Mouse (Mus musculus) heart, embryonic 13.5 days (tissue): Measurements from ENCODE around the gene Rxfp1. TPM values are rescaled to one million over a fixed set of nuclear protein-coding genes. Genes with fewer than 3 reads are reported as not detected.

Source experiments
- ATAC-seq: fragments of 200-750 bp; cut with Nextera tagmentation; 2 replicates; pipeline ENCODE4 v1.8.0; 2017; ENCODE audit warnings: moderate TSS enrichment; ENCODE audit not compliant: insufficient number of reproducible peaks, low FRiP score, low TSS enrichment; ENCODE audit errors: extremely low read depth
- H3K27ac ChIP-seq: fragments of 300-500 bp; sonication (generic); replicated peaks from 2 replicates; pipeline ENCODE4 v1.5.1; 2015; ENCODE audit warnings: moderate library complexity, mild to moderate bottlenecking, inconsistent platforms
- H3K27me3 ChIP-seq: fragments of 300-500 bp; sonication (generic); replicated peaks from 2 replicates; pipeline ENCODE4 v1.6.1; 2015; ENCODE audit warnings: mild to moderate bottlenecking, inconsistent platforms
- H3K36me3 ChIP-seq: fragments of 300-500 bp; sonication (generic); 2 replicates; pipeline ENCODE4 v1.6.1; 2015; ENCODE audit warnings: mild to moderate bottlenecking, inconsistent platforms
- H3K4me1 ChIP-seq: fragments of 300-500 bp; sonication (generic); 2 replicates; pipeline ENCODE4 v1.6.1; 2015; ENCODE audit warnings: inconsistent platforms
- H3K4me2 ChIP-seq: fragments of 300-500 bp; sonication (generic); 2 replicates; pipeline ENCODE4 v1.6.1; 2015; ENCODE audit warnings: inconsistent platforms, mild to moderate bottlenecking, moderate library complexity
- H3K4me3 ChIP-seq: fragments of 300-500 bp; sonication (generic); 2 replicates; pipeline ENCODE4 v1.5.1; 2015; ENCODE audit warnings: moderate library complexity, mild to moderate bottlenecking, inconsistent platforms
- H3K9ac ChIP-seq: fragments of 300-500 bp; sonication (generic); 2 replicates; pipeline ENCODE4 v1.6.1; 2015; ENCODE audit warnings: inconsistent platforms, mild to moderate bottlenecking, moderate library complexity
- H3K9me3 ChIP-seq: fragments of 300-500 bp; sonication (generic); 2 replicates; pipeline ENCODE4 v1.6.1; 2016; ENCODE audit warnings: inconsistent platforms
- WGBS: fragments of 180-500 bp; shearing (Covaris S2); methylation state at CpG from one replicate; pipeline ENCODE4 v1.1.7; 2015; ENCODE audit warnings: mixed read lengths; 5-methylcytosine and 5-hydroxymethylcytosine counted together
- polyA plus RNA-seq: library from polyadenylated mRNA; unstranded; fragments of >200 nt; fragmentation: Nextera tagmentation; extraction: Ambion mirVana; gene quantifications from 2 replicates; pipeline ENCODE4 v1.2.1, GENCODE M21; 2015

Rxfp1 gene
- polyA plus RNA-seq, 1 experiment from 2014 or later: 6.6 TPM

DNA sequence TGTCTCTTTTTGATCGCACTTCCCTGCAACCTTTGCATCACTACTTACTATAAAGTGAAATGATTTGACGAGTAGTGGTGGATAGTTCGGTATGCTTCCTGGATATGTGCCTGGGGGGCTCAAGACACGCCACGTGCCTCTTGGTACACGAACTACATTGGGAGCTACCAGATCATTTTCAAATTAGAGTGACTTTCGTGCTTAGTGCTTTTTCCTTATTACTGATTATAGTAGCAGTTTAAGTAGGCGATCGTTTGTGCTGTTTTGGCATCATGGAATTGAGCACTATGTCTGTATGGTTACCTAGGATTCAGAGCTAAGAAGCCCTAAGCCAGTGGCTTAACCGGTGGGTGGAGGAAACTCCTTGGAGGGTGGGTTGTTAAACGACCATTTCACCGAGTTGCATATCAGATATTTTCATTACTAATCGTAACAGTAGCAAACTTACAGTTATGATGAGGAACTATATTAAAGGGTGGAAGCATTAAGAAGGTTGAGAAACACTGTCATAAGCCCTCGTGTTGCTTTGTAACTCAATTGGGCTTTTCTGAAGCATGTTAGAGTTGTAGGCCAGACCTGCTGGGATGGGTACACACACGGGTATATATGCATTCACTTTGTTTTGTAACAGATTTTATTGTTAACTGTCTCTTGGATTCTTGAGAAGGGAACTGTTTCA, 145.7 kb downstream of the Rxfp1 start:
- Histone ChIP-seq H3K27me3 (no peaks in the 10 kb centered on the region), H3K4me1 (peaks cover 17% of the 10 kb centered on the region), H3K4me2 (peak overlapping the region; percentile 91), H3K9ac (peak overlapping the region; percentile 88), H3K27ac (peak overlapping the region; percentile 85), H3K4me3 (peak overlapping the region; percentile 91), H3K36me3 (peaks cover 34% of the 10 kb centered on the region), H3K9me3 (no peaks in the 10 kb centered on the region)
- no peak for ATAC-seq
- 2% methylated on average over 15 of the region's 15 CpGs for WGBS

Other genes starting within 250 kb of the Rxfp1 start
- gene Fnip2, start 170.1 kb downstream of the Rxfp1 start, polyA plus RNA-seq: 2.2 and 2.5 TPM in 2 replicates
- 98.8 and 111 TPM in 2 replicates for gene Ppid, start 146.5 kb downstream of the Rxfp1 start, polyA plus RNA-seq
- gene 4930579G24Rik, start 108.8 kb downstream of the Rxfp1 start, polyA plus RNA-seq: 21.1 and 23.9 TPM in 2 replicates
- 132 and 144 TPM in 2 replicates for gene Etfdh, start 108.4 kb downstream of the Rxfp1 start, polyA plus RNA-seq
- gene Tmem144, start 114.9 kb upstream of the Rxfp1 start, polyA plus RNA-seq: 9.3 and 12.1 TPM in 2 replicates
- 43.8 and 54.8 TPM in 2 replicates for gene Fam198b, start 146.7 kb upstream of the Rxfp1 start, polyA plus RNA-seq